Mouse (Mus musculus) CH12.LX (cell line): Measurements from ENCODE around the gene Cidec. TPM values are rescaled to one million over a fixed set of nuclear protein-coding genes. Genes with fewer than 3 reads are reported as not detected.
A peak's percentile ranks its signal among the peaks of the same experiment; 100 is the strongest.

Experiments
- DNase-seq: peaks from one replicate; pipeline ENCODE4 v3.0.0-alpha.2; 2013; ENCODE audit errors: extremely low read depth
- H3K27ac ChIP-seq: 2 replicates; pipeline ENCODE4 v1.5.1; 2012; ENCODE audit warnings: low read depth, mild to moderate bottlenecking, control low read depth, moderate library complexity; ENCODE audit not compliant: insufficient read depth
- H3K27me3 ChIP-seq: replicated peaks from 2 replicates; pipeline ENCODE3; 2012; ENCODE audit warnings: inconsistent platforms
- H3K36me3 ChIP-seq, 2 experiments: replicated peaks in 1 of 2; 2 replicates each; pipeline versions ENCODE3 to v1.6.1; 2012; ENCODE audit warnings: inconsistent platforms in 1 of 2, low read length in 1 of 2, mild to moderate bottlenecking in 1 of 2, mixed read lengths in 1 of 2, moderate library complexity in 1 of 2; ENCODE audit not compliant: control insufficient read depth in 1 of 2, insufficient read depth in 1 of 2
- H3K4me1 ChIP-seq, 2 experiments: 2 replicates each; pipeline ENCODE4 v1.6.1; 2012; ENCODE audit warnings: inconsistent platforms in 1 of 2, moderate library complexity in 1 of 2; ENCODE audit not compliant: insufficient read depth in 2 of 2, control insufficient read depth in 1 of 2
- H3K4me2 ChIP-seq: 2 replicates; pipeline ENCODE4 v1.6.1; 2012; ENCODE audit warnings: low read depth, mild to moderate bottlenecking, control low read depth; ENCODE audit not compliant: poor library complexity, insufficient read depth, severe bottlenecking
- H3K4me3 ChIP-seq, 3 experiments: fragments of 150-350 bp in 1 of 3; sonication (generic) in 1 of 3; replicated peaks in 1 of 3; 2 replicates each; pipeline versions ENCODE3 to v1.5.1; 2011 to 2012; ENCODE audit warnings: low read depth in 2 of 3, low read length in 2 of 3, mild to moderate bottlenecking in 2 of 3, moderate library complexity in 2 of 3, control low read depth in 1 of 3, improper control_type of control experiment in 1 of 3, inconsistent platforms in 1 of 3, mixed read lengths in 1 of 3; ENCODE audit not compliant: poor library complexity in 1 of 3
- H3K79me2 ChIP-seq: replicated peaks from 2 replicates; pipeline ENCODE4 v1.6.1; 2012; ENCODE audit warnings: mild to moderate bottlenecking, moderate library complexity; ENCODE audit not compliant: control insufficient read depth, poor library complexity, insufficient read depth, severe bottlenecking; ENCODE audit errors: extremely low read depth
- H3K9ac ChIP-seq: 2 replicates; pipeline ENCODE4 v1.6.1; 2012; ENCODE audit warnings: low read depth, mild to moderate bottlenecking, control low read depth, moderate library complexity; ENCODE audit not compliant: insufficient read depth
- H3K9me3 ChIP-seq: replicated peaks from 2 replicates; pipeline ENCODE3; 2012; ENCODE audit warnings: low read length, inconsistent platforms, mixed read lengths
- CTCF ChIP-seq, 2 experiments: IDR thresholded peaks in 1 of 2; conservative IDR thresholded peaks in 1 of 2; 2 replicates each; pipeline ENCODE4 v1.5.1; 2011 to 2012; ENCODE audit warnings: low read depth in 2 of 2, low read length in 2 of 2, improper control_type of control experiment in 1 of 2, inconsistent platforms in 1 of 2, mild to moderate bottlenecking in 1 of 2, moderate library complexity in 1 of 2
- EP300 ChIP-seq: IDR thresholded peaks from 2 replicates; pipeline ENCODE4 v1.6.1; 2011; ENCODE audit warnings: low read length, improper control_type of control experiment
- HCFC1 ChIP-seq: IDR thresholded peaks from 2 replicates; pipeline ENCODE4 v1.6.1; 2012; ENCODE audit warnings: low read depth, mild to moderate bottlenecking, inconsistent platforms, low read length, improper control_type of control experiment
- JUND ChIP-seq: conservative IDR thresholded peaks from 2 replicates; pipeline ENCODE4 v1.6.1; 2011; ENCODE audit warnings: low read depth, low read length, improper control_type of control experiment
- MAFK ChIP-seq: IDR thresholded peaks from 2 replicates; pipeline ENCODE4 v1.6.1; 2011; ENCODE audit warnings: low read length, improper control_type of control experiment; ENCODE audit not compliant: insufficient replicate concordance
- MAZ ChIP-seq: IDR thresholded peaks from 2 replicates; pipeline ENCODE4 v1.6.1; 2012; ENCODE audit warnings: low read depth, mild to moderate bottlenecking, inconsistent platforms, low read length, improper control_type of control experiment, moderate library complexity
- MYC ChIP-seq: IDR thresholded peaks from 2 replicates; pipeline ENCODE4 v1.6.1; 2011; ENCODE audit warnings: low read depth, mild to moderate bottlenecking, improper control_type of control experiment, low read length
- NELFE ChIP-seq: IDR thresholded peaks from 2 replicates; pipeline ENCODE4 v1.6.1; 2011; ENCODE audit warnings: low read depth, low read length, improper control_type of control experiment
- POLR2A ChIP-seq: IDR thresholded peaks from 2 replicates; pipeline ENCODE4 v1.6.1; 2011; ENCODE audit warnings: low read depth, mild to moderate bottlenecking, improper control_type of control experiment, low read length
- RAD21 ChIP-seq: IDR thresholded peaks from 2 replicates; pipeline ENCODE4 v1.6.1; 2011; ENCODE audit warnings: low read depth, mild to moderate bottlenecking, low read length, improper control_type of control experiment, moderate library complexity
- RCOR1 ChIP-seq: conservative IDR thresholded peaks from 2 replicates; pipeline ENCODE4 v1.6.1; 2012; ENCODE audit warnings: low read depth, mild to moderate bottlenecking, inconsistent platforms, low read length, improper control_type of control experiment
- SMC3 ChIP-seq: IDR thresholded peaks from 2 replicates; pipeline ENCODE4 v1.6.1; 2011; ENCODE audit warnings: low read depth, low read length, improper control_type of control experiment
- TBP ChIP-seq: conservative IDR thresholded peaks from 2 replicates; pipeline ENCODE4 v1.6.1; 2011; ENCODE audit warnings: low read depth, low read length, improper control_type of control experiment
- UBTF ChIP-seq: IDR thresholded peaks from 2 replicates; pipeline ENCODE4 v1.6.1; 2012; ENCODE audit warnings: low read depth, mild to moderate bottlenecking, inconsistent platforms, low read length, improper control_type of control experiment, moderate library complexity
- USF1 ChIP-seq: IDR thresholded peaks from 2 replicates; pipeline ENCODE4 v1.6.1; 2014; ENCODE audit warnings: low read depth, mild to moderate bottlenecking, inconsistent platforms, low read length, improper control_type of control experiment
- USF2 ChIP-seq: conservative IDR thresholded peaks from 2 replicates; pipeline ENCODE4 v1.6.1; 2011; ENCODE audit warnings: low read depth, low read length, improper control_type of control experiment
- ZMIZ1 ChIP-seq: IDR thresholded peaks from 2 replicates; pipeline ENCODE4 v1.6.1; 2012; ENCODE audit warnings: low read depth, mild to moderate bottlenecking, inconsistent platforms, low read length, improper control_type of control experiment
- ZNF384 ChIP-seq: IDR thresholded peaks from 2 replicates; pipeline ENCODE4 v1.6.1; 2012; ENCODE audit warnings: low read depth, low read length, improper control_type of control experiment, inconsistent platforms
- dilution Hi-C: fragments of 300-500 bp; cut with MboI; formaldehyde crosslinking; loops from 2 replicates; pipeline ENCODE4 v1.14.3; 2020; ENCODE audit warnings: low sequenced_read_pairs; ENCODE audit not compliant: extremely low pct_unique_long_range_greater_than_20kb, extremely low pct_ligation_motif_present
- in situ Hi-C: fragments of 300-500 bp; cut with MboI; formaldehyde crosslinking; loops from 3 replicates; pipeline ENCODE4 v1.14.3; 2019; ENCODE audit warnings: low sequenced_read_pairs, low pct_ligation_motif_present, low pct_unique_long_range_greater_than_20kb, mixed read lengths
- polyA plus RNA-seq: library from polyadenylated mRNA; unstranded; fragments of >175 nt; gene quantifications from 2 replicates; pipeline ENCODE4 v1.2.1, GENCODE M21; 2012; ENCODE audit warnings: low read depth; ENCODE audit not compliant: insufficient read length
- total RNA-seq, 2 experiments: library from RNA; depleted of rRNA; stranded (reverse); fragments of 300-350 nt in 1 of 2; fragments of >200 nt in 1 of 2; gene quantifications; 2 replicates each; pipeline ENCODE4 v1.2.3; 2012 to 2014

The Cidec gene
- total and polyA plus RNA-seq, 3 experiments: not detected

DNA sequence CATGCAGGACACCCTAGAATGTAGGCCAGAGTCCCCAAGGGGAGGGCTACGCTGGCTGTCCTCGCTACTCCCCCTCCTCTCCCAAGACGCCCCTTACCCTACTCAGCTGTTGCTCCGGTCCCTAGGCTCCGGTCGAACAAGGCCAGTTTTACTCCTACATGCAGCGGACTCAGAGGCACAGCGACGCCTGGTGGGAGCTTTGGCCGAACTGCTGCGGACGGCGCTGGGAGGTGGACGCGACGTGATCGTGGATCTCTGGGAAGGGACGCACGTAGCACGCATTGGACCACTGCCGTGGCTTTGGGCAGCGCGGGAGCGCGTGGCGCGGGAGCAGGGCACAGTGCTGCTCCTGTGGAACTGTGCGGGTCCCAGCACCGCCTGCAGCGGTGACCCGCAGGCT is 33.9 kb upstream of the Cidec start:
- peaks cover 13 to 19% of the 10 kb centered on the region in 2 experiments; a peak in 3 of 4 replicates for H3K4me1 ChIP-seq
- H3K79me2 ChIP-seq: no peaks in the 10 kb centered on the region
- no peak overlapping the region for H3K9ac ChIP-seq
- H3K27ac ChIP-seq: no peak overlapping the region
- H3K27me3 ChIP-seq: peaks cover 40% of the 10 kb centered on the region
- H3K4me2 ChIP-seq: no peak overlapping the region
- in situ Hi-C loops (no loop called here), dilution Hi-C loops (no loop called here)
- H3K36me3 ChIP-seq: no peaks in the 10 kb centered on the region
- DNase-seq: no peak
- no peaks in the 10 kb centered on the region for H3K9me3 ChIP-seq
- TF ChIP-seq TBP (no peak), MAFK (no peak), MYC (no peak), RCOR1 (no peak), ZMIZ1 (no peak), JUND (no peak), RAD21 (no peak), POLR2A (no peak), HCFC1 (no peak)
- no peak overlapping the region for H3K4me3 ChIP-seq

DNA sequence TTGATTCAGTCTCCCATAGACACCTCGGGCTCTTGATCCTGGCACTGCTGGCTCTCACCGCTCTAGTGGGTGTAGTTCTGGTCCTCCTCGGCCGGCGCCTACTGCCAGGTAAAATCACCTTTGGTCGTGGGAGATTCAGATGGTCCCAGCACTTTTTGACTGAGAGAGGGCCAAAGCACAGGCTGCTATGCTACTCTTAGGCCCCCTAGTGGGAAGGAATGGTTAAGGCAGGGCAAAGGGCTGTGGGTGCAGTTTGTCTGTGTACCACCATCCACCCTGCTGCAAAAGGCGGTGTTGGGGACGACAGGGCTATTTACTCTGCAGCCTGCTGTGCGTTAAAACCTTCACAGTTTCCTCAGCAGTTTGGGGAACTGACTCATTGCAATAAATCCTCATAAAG is 33.5 kb upstream of the Cidec start:
- Histone ChIP-seq H3K4me2 (no peak overlapping the region; the same call in 1 of the 2 replicates), H3K36me3 (no peaks in the 10 kb centered on the region), H3K79me2 (no peaks in the 10 kb centered on the region), H3K9me3 (no peaks in the 10 kb centered on the region), H3K9ac (no peak overlapping the region), H3K27me3 (peaks cover 39% of the 10 kb centered on the region), H3K27ac (no peak overlapping the region), H3K4me3 (no peak overlapping the region), H3K4me1 (peaks cover 13 to 19% of the 10 kb centered on the region in 2 experiments; a peak in 3 of 4 replicates)
- peak; percentile 72 for DNase-seq
- TF ChIP-seq ZNF384 (no peak), UBTF (no peak), RAD21 (peak; percentile 71), EP300 (no peak), SMC3 (peak; percentile 77), NELFE (no peak), USF2 (no peak), MYC (0 out of 2 replicates have a peak, but pooled peaks have one; percentile 16), CTCF (conservative IDR thresholded peaks at IDR 0.05 in 1 of 2, IDR thresholded peaks at IDR 0.05 in 1 of 2; ENCODE audit: low read depth in 2 of 2, low read length in 2 of 2) (peak; percentile 86 to 90), USF1 (no peak), MAZ (0 out of 2 replicates have a peak, but pooled peaks have one; percentile 22)
- in situ Hi-C loops: no loop called here
- dilution Hi-C loops: no loop called here
